Mouse (Mus musculus) midbrain, embryonic 11.5 days (tissue): ENCODE measurements around the gene Pacsin3. TPM values are rescaled to one million over a fixed set of nuclear protein-coding genes. Genes with fewer than 3 reads are reported as not detected.

ENCODE experiments used
- ATAC-seq: fragments of 200-750 bp; cut with Nextera tagmentation; 2 replicates; pipeline ENCODE4 v1.8.0; 2017; ENCODE audit warnings: moderate TSS enrichment, moderate library complexity; ENCODE audit not compliant: low FRiP score
- DNase-seq: peaks from one replicate; pipeline ENCODE4 v3.0.0; 2015; ENCODE audit warnings: low spot score; ENCODE audit errors: missing footprints
- H3K27ac ChIP-seq: fragments of 300-500 bp; sonication (generic); 2 replicates; pipeline ENCODE4 v1.5.1; 2014; ENCODE audit warnings: low read depth, low read length
- H3K27me3 ChIP-seq: fragments of 300-500 bp; sonication (generic); 2 replicates; pipeline ENCODE4 v1.6.1; 2014; ENCODE audit warnings: mild to moderate bottlenecking, low read length, moderate library complexity, mixed read lengths; ENCODE audit not compliant: control insufficient read depth, insufficient read depth
- H3K36me3 ChIP-seq: fragments of 300-500 bp; sonication (generic); 2 replicates; pipeline ENCODE4 v1.6.1; 2014; ENCODE audit warnings: mild to moderate bottlenecking, low read length, moderate library complexity, mixed read lengths; ENCODE audit not compliant: control insufficient read depth, insufficient read depth
- H3K4me1 ChIP-seq: fragments of 300-500 bp; sonication (generic); 2 replicates; pipeline ENCODE4 v1.6.1; 2014; ENCODE audit warnings: low read length; ENCODE audit not compliant: control insufficient read depth, insufficient read depth
- H3K4me2 ChIP-seq: fragments of 300-500 bp; sonication (generic); 2 replicates; pipeline ENCODE4 v1.6.1; 2014; ENCODE audit warnings: mild to moderate bottlenecking, moderate library complexity
- H3K4me3 ChIP-seq: fragments of 300-500 bp; sonication (generic); 2 replicates; pipeline ENCODE4 v1.5.1; 2014; ENCODE audit warnings: low read depth, low read length
- H3K9ac ChIP-seq: fragments of 300-500 bp; sonication (generic); 2 replicates; pipeline ENCODE4 v1.6.1; 2014; ENCODE audit warnings: low read length
- H3K9me3 ChIP-seq: fragments of 300-500 bp; sonication (generic); 2 replicates; pipeline ENCODE4 v1.6.1; 2016; ENCODE audit warnings: low read length; ENCODE audit not compliant: control insufficient read depth
- WGBS: fragments of 180-500 bp; shearing (Covaris S2); extraction: QIAGEN DNeasy Blood & Tissue Kit; methylation state at CpG from one replicate; pipeline ENCODE4 v1.1.7; 2014; 5-methylcytosine and 5-hydroxymethylcytosine counted together
- polyA plus RNA-seq: library from polyadenylated mRNA; unstranded; fragments of >200 nt; fragmentation: Nextera tagmentation; extraction: Ambion mirVana; gene quantifications from 2 replicates; pipeline ENCODE4 v1.2.1, GENCODE M21; 2014

Gene Pacsin3
- polyA plus RNA-seq, 1 experiment from 2014 or later, result 24.3 TPM

GRCm38 (mm10) chr2:91308680-91309079 lies 52.9 kb downstream of the Pacsin3 start:
- H3K27ac ChIP-seq, result no peak overlapping the region
- 53% methylated on average over 5 of the region's 5 CpGs for WGBS

GRCm38 (mm10) chr2:91309546-91309945 lies 53.8 kb downstream of the Pacsin3 start:
- Histone ChIP-seq H3K27me3 (no peaks in the 10 kb centered on the region), H3K4me3 (no peak overlapping the region), H3K9me3 (no peaks in the 10 kb centered on the region), H3K36me3 (0 out of 2 replicates have a peak, but pooled peaks cover under 1% of the 10 kb centered on the region), H3K4me1 (peaks cover 13% of the 10 kb centered on the region), H3K4me2 (no peak overlapping the region), H3K27ac (no peak overlapping the region), H3K9ac (no peak overlapping the region)
- ATAC-seq, result no peak
- no peak for DNase-seq
- 71% methylated on average over 3 of the region's 3 CpGs for WGBS

More at GRCm38 (mm10) chr2:91308680-91309079, 52.9 kb downstream of the Pacsin3 start:
- Histone ChIP-seq H3K9ac (no peak overlapping the region), H3K36me3 (0 out of 2 replicates have a peak, but pooled peaks cover 3% of the 10 kb centered on the region), H3K4me3 (no peak overlapping the region), H3K4me1 (peaks cover 13% of the 10 kb centered on the region), H3K27me3 (no peaks in the 10 kb centered on the region), H3K4me2 (no peak overlapping the region), H3K9me3 (no peaks in the 10 kb centered on the region)
- no peak for DNase-seq
- ATAC-seq, result no peak

GRCm38 (mm10) chr2:91312578-91313311 lies 57.0 kb downstream of the Pacsin3 start:
- H3K4me2 ChIP-seq, result no peak overlapping the region
- peaks cover 13% of the 10 kb centered on the region for H3K4me1 ChIP-seq
- peak; percentile 94 for ATAC-seq
- peak overlapping the region; percentile 58 for H3K27ac ChIP-seq
- H3K36me3 ChIP-seq, result no peaks in the 10 kb centered on the region
- 27% methylated on average over 10 of the region's 10 CpGs for WGBS
- no peak overlapping the region for H3K9ac ChIP-seq
- H3K27me3 ChIP-seq, result no peaks in the 10 kb centered on the region
- no peak overlapping the region for H3K4me3 ChIP-seq
- DNase-seq, result no peak
- no peaks in the 10 kb centered on the region for H3K9me3 ChIP-seq

- H3K9me3 ChIP-seq, result no peaks in the 10 kb centered on the region
- H3K4me2 ChIP-seq, result no peak overlapping the region
- DNase-seq (no peak), ATAC-seq (no peak)
- WGBS, result 92% methylated on average over 7 of the region's 7 CpGs
- no peaks in the 10 kb centered on the region for H3K27me3 ChIP-seq
- no peak overlapping the region for H3K4me3 ChIP-seq
- no peak overlapping the region for H3K27ac ChIP-seq
- H3K4me1 ChIP-seq, result peaks cover 13% of the 10 kb centered on the region
- H3K9ac ChIP-seq, result no peak overlapping the region
- no peaks in the 10 kb centered on the region for H3K36me3 ChIP-seq
Measured at GRCm38 (mm10) chr2:91314184-91314583, 58.4 kb downstream of the Pacsin3 start.

Other genes with a start within 250 kb of the Pacsin3 start
- 0.63 and 0.98 TPM in 2 replicates for gene Rapsn, start 220.3 kb upstream of the Pacsin3 start, polyA plus RNA-seq
- 364 and 369 TPM in 2 replicates for gene Psmc3, start 201.9 kb upstream of the Pacsin3 start, polyA plus RNA-seq
- gene Slc39a13, start 185.5 kb upstream of the Pacsin3 start, polyA plus RNA-seq, result 16.6 and 18.9 TPM in 2 replicates
- gene Spi1, start 173.6 kb upstream of the Pacsin3 start, polyA plus RNA-seq, result 4.0 and 4.5 TPM in 2 replicates
- gene Mybpc3, start 137.8 kb upstream of the Pacsin3 start, polyA plus RNA-seq, result not detected in 2 replicates
- 16.9 and 17.3 TPM in 2 replicates for gene Madd, start 72.1 kb upstream of the Pacsin3 start, polyA plus RNA-seq
- gene Nr1h3, start 53.1 kb upstream of the Pacsin3 start, polyA plus RNA-seq, result 1.7 and 1.9 TPM in 2 replicates
- 34.6 and 38.8 TPM in 2 replicates for gene Acp2, start 53.1 kb upstream of the Pacsin3 start, polyA plus RNA-seq
- 7.9 and 8.2 TPM in 2 replicates for gene Ddb2, start 19.0 kb upstream of the Pacsin3 start, polyA plus RNA-seq
- 85.7 and 86.6 TPM in 2 replicates for gene Arfgap2, start 9.0 kb downstream of the Pacsin3 start, polyA plus RNA-seq
- gene 1110051M20Rik, start 188.8 kb downstream of the Pacsin3 start, polyA plus RNA-seq, result 98.0 and 98.6 TPM in 2 replicates
- gene Lrp4, start 201.6 kb downstream of the Pacsin3 start, polyA plus RNA-seq, result 5.3 and 6.1 TPM in 2 replicates